Mouse (Mus musculus): ENCODE data around the gene Myd88.
"Not testable (repeated sequence)": the region's sequence is repeated elsewhere in the genome, so short reads cannot be mapped to it uniquely, and the experiment has no call there.

The Myd88 gene

GRCm38 (mm10) chr9:119340909-119341816, at the start of gene Myd88:
Gene Myd88, minus strand, starts transcription at chr9:119341411.
- peak; percentile 81 for DNase-seq (ENCODE audit: low spot score)

- DNase-seq (ENCODE audit: low spot score): no peak
Observed at GRCm38 (mm10) chr9:119390214-119390613, 49.0 kb upstream of the Myd88 start.

GRCm38 (mm10) chr9:119388956-119389355, 47.7 kb upstream of the Myd88 start:
- no peak for DNase-seq (ENCODE audit: low spot score)

- no peak for DNase-seq (ENCODE audit: low spot score)
Observed at GRCm38 (mm10) chr9:119382603-119383002, 41.4 kb upstream of the Myd88 start.

- no peak for DNase-seq (ENCODE audit: low spot score)
Observed at GRCm38 (mm10) chr9:119378231-119378630, 37.0 kb upstream of the Myd88 start.

- no peak for DNase-seq (ENCODE audit: low spot score)
Observed at GRCm38 (mm10) chr9:119375556-119375955, 34.3 kb upstream of the Myd88 start.

GRCm38 (mm10) chr9:119375008-119375407, 33.8 kb upstream of the Myd88 start:
- DNase-seq (ENCODE audit: low spot score): no peak

GRCm38 (mm10) chr9:119371251-119371650, 30.0 kb upstream of the Myd88 start:
- no peak for DNase-seq (ENCODE audit: low spot score)

GRCm38 (mm10) chr9:119370770-119371169, 29.6 kb upstream of the Myd88 start:
- not testable (repeated sequence) for DNase-seq (ENCODE audit: low spot score)

- DNase-seq (ENCODE audit: low spot score): no peak
Observed at GRCm38 (mm10) chr9:119368367-119368766, 27.2 kb upstream of the Myd88 start.

GRCm38 (mm10) chr9:119365284-119365683, 24.1 kb upstream of the Myd88 start, which contains the start of gene Slc22a14:
Gene Slc22a14, minus strand, starts transcription at chr9:119365553.
- no peak for DNase-seq (ENCODE audit: low spot score)

GRCm38 (mm10) chr9:119363229-119363628, 22.0 kb upstream of the Myd88 start:
- DNase-seq (ENCODE audit: low spot score): no peak

GRCm38 (mm10) chr9:119361416-119361815, 20.2 kb upstream of the Myd88 start:
- no peak for DNase-seq (ENCODE audit: low spot score)

- no peak for DNase-seq (ENCODE audit: low spot score)
Observed at GRCm38 (mm10) chr9:119358058-119358429, 16.8 kb upstream of the Myd88 start.

- peak; percentile 77 for DNase-seq (ENCODE audit: low spot score)
Observed at GRCm38 (mm10) chr9:119357331-119358057, 16.3 kb upstream of the Myd88 start, which contains the start of gene Xylb. Gene Xylb, plus strand, starts transcription at chr9:119357381.

GRCm38 (mm10) chr9:119355943-119356342, 14.7 kb upstream of the Myd88 start:
- DNase-seq (ENCODE audit: low spot score): no peak

- no peak for DNase-seq (ENCODE audit: low spot score)
Observed at GRCm38 (mm10) chr9:119353926-119354325, 12.7 kb upstream of the Myd88 start.

GRCm38 (mm10) chr9:119352060-119352459, 10.8 kb upstream of the Myd88 start:
- DNase-seq (ENCODE audit: low spot score): peak; percentile 57

- DNase-seq (ENCODE audit: low spot score): no peak
Observed at GRCm38 (mm10) chr9:119350947-119351705, 9.9 kb upstream of the Myd88 start.

- no peak for DNase-seq (ENCODE audit: low spot score)
Observed at GRCm38 (mm10) chr9:119350531-119350930, 9.3 kb upstream of the Myd88 start.

- no peak for DNase-seq (ENCODE audit: low spot score)
Observed at GRCm38 (mm10) chr9:119346376-119346775, 5.2 kb upstream of the Myd88 start.

GRCm38 (mm10) chr9:119342728-119343127, 1.5 kb upstream of the Myd88 start:
- DNase-seq (ENCODE audit: low spot score): no peak

Data from spleen, adult 12 weeks (tissue).